Mouse (Mus musculus) B cell, adult 2 months (primary cell): ENCODE measurements around the gene Mau2.

Source experiments
- DNase-seq, 2 experiments: peaks; one replicate each; pipeline ENCODE4 v3.0.0; 2022

The Mau2 gene

DNA sequence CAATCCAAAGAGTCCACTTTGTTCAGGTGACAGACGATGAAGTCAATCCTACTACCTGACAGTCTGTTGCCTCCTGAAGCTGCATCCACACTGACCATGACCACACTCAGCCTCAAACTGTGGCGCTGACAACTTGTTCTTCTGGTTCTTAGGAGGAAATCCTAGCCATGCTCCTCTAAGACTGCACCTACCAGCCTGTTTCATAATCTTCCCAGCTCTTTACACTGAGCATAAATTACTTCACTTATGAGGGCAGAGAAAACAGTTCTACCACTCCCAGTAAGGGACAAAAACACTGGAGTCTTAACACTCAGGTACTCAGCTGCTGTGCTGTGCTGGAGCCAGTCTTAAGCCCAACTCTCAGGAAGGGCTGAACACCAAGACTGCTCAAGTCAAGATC, 71.7 kb downstream of the Mau2 start:
- DNase-seq: no peak

DNA sequence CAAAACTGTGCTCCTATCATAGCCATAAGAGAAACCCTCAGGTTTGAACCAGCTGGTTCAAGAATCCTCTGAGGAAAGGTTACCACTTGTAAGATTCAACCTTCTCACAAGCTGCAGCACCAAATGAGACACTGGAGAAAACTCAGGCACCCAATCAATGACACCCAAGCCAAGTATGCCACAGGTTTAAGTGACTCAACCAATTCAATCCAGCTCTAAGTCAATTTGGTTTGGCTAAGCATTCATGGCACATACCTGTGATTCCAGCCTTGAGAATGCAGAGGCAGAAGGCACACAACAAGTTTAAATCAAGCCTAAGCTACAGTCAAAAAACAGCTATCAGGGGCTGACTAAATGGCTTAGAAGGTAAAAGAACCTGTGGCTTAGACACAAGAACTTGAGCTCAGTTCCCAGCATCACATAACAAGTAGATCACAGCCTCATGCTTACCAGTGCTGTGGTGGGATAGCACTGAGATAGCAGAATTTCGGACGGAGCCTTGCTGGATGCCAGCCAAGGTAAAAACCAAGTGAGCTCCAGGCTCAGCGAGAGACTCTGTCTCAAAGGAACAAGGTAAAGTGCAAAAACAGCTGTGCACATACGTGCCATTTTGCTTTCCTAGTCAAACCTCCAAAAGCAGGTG, 75.1 kb downstream of the Mau2 start:
- DNase-seq: no peak
